Mouse (Mus musculus) cortical plate, adult 2 months (tissue): ENCODE results near the gene Fam129a. TPM values are rescaled to one million over a fixed set of nuclear protein-coding genes. Genes with fewer than 3 reads are reported as not detected.
A peak's percentile ranks its signal among the peaks of the same experiment; 100 is the strongest.
"Not testable (repeated sequence)": the region's sequence is repeated elsewhere in the genome, so short reads cannot be mapped to it uniquely, and the experiment has no call there.

ENCODE experiments used
- H3K27ac ChIP-seq: fragments of 200-500 bp; 2 replicates; pipeline ENCODE4 v1.5.1; 2012; ENCODE audit warnings: low read length, control low read depth, inconsistent platforms; ENCODE audit not compliant: insufficient read depth
- H3K4me1 ChIP-seq: fragments of 200-500 bp; 2 replicates; pipeline ENCODE4 v1.6.1; 2011; ENCODE audit warnings: low read length; ENCODE audit not compliant: control insufficient read depth, insufficient read depth
- H3K4me3 ChIP-seq: fragments of 200-500 bp; 2 replicates; pipeline ENCODE4 v1.5.1; 2011; ENCODE audit warnings: mild to moderate bottlenecking, low read length, control low read depth; ENCODE audit not compliant: insufficient read depth
- CTCF ChIP-seq: fragments of 200-500 bp; IDR thresholded peaks from 2 replicates; pipeline ENCODE4 v1.5.1; 2011; ENCODE audit warnings: mild to moderate bottlenecking, control low read depth, low read length; ENCODE audit not compliant: insufficient read depth; ENCODE audit errors: extremely low read depth
- POLR2A ChIP-seq: fragments of 200-500 bp; IDR thresholded peaks from 2 replicates; pipeline ENCODE4 v1.6.1; 2011; ENCODE audit warnings: mild to moderate bottlenecking, low read length, control low read depth; ENCODE audit not compliant: insufficient read depth; ENCODE audit errors: extremely low read depth
- polyA plus RNA-seq: library from polyadenylated mRNA; depleted of rRNA; stranded (reverse); fragments of >200 nt; gene quantifications from 2 replicates; pipeline ENCODE4 v1.2.3, GENCODE M21; 2012

Gene Fam129a
- polyA plus RNA-seq, 1 experiment, result 1.6 TPM

DNA sequence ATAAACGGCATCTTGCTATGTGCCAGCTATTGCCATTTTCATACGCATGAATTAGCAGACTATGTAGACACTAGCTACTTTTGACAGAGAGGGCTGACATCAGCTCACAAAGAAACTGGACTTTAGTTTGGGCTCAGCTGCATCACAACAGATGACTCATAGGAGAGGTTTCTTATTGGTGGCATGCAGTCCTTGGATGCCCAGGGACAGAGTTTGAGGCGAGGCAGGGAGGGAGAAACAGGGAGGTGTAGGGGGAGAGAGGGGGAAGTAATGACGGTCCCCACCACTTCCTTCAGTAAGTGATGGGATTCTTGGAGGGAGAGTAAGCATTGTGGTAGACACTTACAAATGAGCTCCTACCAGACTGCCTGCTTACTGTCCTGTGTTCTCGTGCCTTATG is 118.0 kb downstream of the Fam129a start:
- H3K4me1 ChIP-seq, result no peaks in the 10 kb centered on the region
- H3K27ac ChIP-seq, result no peak overlapping the region
- TF ChIP-seq CTCF, result no peak
- no peak for TF ChIP-seq POLR2A
- no peak overlapping the region for H3K4me3 ChIP-seq

DNA sequence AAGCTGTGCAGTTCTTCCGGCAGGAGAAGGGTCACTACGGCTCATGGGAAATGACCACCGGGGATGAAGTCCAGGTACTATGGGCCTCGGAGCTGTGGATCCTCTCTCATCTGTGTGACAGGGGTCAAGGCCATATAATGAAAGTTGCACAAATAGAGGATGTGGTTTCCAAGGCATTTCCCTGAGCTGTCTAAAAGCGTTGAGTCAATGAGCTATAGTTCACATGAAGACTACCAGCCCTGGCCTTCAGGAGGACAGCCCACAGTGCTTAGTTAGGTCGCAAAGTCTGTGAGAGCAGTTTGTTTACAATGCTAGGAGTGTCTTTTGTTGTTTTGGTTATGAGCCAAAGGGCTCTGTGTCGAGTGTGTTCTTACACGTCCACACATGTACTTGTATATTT is 118.6 kb downstream of the Fam129a start:
- no peak for TF ChIP-seq CTCF
- no peaks in the 10 kb centered on the region for H3K4me1 ChIP-seq
- no peak overlapping the region for H3K27ac ChIP-seq
- H3K4me3 ChIP-seq, result no peak overlapping the region

DNA sequence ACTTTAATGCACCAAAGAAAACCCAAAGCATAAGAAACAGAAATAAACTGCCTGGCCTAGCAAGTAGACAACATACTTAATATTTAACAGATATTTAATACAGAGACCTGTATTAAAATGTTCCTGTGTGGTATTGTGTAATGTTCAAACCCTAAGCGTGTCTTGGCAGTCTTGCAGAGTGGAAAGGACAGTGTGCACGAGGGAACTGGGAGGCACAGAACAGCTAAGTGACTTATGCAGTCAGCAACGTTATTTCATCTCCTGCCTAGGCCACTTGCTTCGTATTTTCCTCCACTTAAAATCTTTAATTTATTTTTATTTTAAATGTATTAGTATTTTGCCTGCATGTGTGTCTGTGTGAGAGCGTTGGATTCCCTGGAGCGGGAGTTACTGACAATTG is 119.1 kb downstream of the Fam129a start:
- no peak for TF ChIP-seq CTCF
- TF ChIP-seq POLR2A, result no peak
- no peaks in the 10 kb centered on the region for H3K4me1 ChIP-seq
- H3K4me3 ChIP-seq, result no peak overlapping the region
- H3K27ac ChIP-seq, result no peak overlapping the region

DNA sequence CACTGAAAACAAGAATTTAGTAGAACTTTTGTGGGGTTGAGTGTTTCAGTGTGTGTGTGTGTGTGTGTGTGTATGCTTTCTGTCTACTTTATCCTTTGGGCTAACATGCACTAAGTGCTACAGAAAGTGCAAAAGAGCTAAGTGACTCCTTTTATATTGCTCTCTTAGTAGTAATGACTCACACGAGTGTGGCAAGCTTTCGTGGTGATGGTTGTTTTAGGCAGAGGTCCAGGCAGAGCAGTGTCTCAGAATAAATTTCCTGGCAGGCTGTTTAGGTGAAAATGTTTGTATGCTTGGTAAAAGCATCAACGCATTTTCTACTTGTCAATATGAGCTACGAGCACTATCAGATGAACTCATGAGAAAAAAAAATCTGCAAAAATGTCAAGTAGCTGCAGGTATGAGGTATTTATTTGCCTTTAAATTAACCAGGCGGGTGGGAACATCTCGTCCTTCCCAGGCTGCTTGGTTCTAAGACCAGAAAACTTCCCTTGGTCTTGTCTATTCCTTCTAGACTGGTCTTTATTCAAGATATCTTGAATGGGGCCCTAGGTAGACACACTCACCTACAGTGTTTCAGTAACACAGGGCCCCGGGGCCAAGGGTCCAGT is 119.7 kb downstream of the Fam129a start:
- no peak for TF ChIP-seq CTCF
- no peak for TF ChIP-seq POLR2A
- Histone ChIP-seq H3K4me3 (no peak overlapping the region), H3K4me1 (no peaks in the 10 kb centered on the region), H3K27ac (no peak overlapping the region)

DNA sequence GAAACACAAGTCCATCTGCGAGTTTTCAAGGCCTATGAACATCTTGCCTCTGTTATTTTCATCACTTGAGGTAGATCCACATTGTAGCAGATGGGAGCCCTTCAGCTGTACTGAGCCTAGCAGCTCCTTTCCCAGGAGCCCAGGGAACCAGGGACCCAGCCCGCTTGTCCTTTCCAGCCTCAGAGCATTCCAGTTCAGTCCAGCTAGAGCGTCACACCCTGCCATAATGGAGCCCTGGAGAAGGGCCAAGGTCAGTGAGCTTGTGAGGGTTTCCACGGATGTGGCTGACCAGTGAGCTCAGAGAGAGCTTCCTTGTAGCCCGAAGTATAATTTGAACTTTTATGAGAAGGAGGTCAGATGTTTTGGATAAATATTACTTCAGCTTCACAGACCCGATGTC is 121.9 kb downstream of the Fam129a start:
- H3K4me3 ChIP-seq, H3K27ac ChIP-seq, H3K4me1 ChIP-seq: not testable (repeated sequence)

DNA sequence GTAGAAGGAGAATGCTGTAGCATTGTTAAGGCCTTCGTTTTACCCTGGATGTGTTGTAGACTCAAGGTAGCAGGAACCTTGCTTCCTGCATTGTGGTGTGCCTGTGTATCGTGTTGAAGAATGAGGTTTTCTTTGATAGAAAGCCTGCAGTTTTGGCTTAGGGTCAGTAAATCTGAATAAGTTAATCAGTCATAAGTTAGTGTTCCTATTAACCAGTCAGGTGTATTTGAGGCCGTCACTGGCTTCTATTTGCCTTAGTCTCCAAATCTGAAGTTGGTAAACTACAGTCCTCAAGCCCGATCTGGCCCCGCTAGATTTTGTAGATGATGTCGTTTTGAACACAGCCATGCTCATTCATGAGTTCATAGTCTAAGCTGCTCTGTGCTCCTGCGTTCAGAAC is 125.8 kb downstream of the Fam129a start:
- Histone ChIP-seq H3K4me1 (no peaks in the 10 kb centered on the region), H3K27ac (no peak overlapping the region), H3K4me3 (no peak overlapping the region)
- TF ChIP-seq POLR2A, result no peak
- no peak for TF ChIP-seq CTCF

DNA sequence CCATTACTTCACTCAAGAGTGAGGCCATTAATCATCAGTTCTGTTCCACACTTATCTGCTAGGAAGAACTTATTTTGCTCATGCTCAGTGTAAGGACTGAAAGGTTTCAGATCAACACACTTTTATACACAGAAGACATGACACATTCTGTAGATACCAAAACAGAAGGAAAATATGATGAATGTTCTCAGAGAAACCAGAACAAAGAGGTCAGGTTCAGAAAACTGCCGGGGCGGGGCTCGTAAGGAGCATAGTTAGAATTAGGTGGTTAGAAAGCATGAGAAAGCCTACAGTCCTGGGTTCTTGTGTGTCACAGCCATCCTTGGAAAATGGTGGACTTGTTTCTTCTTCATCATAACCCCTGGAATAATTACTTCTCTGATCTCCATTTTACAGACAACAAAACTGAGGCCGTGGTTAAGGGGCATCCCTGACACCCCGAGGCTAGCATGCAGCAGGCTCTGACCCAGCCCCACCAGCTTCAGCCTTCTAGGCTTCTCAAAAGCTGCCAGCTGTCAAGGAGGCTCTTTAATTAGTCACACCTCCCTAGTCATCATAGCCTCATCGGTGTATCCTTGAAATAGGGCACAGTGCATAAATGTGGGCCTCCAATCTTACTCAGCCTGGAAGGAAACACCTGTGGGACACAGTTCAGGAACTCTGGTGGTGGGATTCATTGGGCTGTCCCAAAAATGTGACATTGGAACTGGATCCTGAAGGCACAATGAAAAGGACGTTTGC is 127.1 kb downstream of the Fam129a start:
- no peak for TF ChIP-seq POLR2A
- TF ChIP-seq CTCF, result no peak

DNA sequence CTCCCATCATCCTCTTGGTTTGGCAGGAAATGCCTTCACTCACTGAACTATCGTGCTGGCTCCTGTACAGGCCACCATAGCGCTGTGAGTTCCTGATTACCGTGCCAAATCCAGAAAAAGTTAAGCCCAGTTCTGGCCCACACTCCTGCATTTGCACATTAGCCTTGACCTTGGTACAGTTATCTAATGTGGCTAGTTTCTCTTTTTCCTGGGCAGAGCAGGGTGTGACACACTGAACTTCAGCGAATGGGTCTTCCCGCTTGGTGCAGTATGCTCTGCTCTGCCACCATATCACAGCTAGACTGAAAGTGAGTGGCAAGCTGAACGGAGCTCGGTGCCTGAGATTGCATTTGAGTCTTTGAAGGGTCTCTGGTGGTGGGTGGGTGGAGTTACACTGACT is 128.4 kb downstream of the Fam129a start:
- H3K4me1 ChIP-seq, result no peaks in the 10 kb centered on the region
- H3K4me3 ChIP-seq, result no peak overlapping the region
- no peak for TF ChIP-seq POLR2A
- TF ChIP-seq CTCF, result no peak
- H3K27ac ChIP-seq, result no peak overlapping the region

More for the DNA sequence above, 127.1 kb downstream of the Fam129a start:
- H3K27ac ChIP-seq, result no peak overlapping the region
- H3K4me3 ChIP-seq, result no peak overlapping the region
- no peaks in the 10 kb centered on the region for H3K4me1 ChIP-seq

DNA sequence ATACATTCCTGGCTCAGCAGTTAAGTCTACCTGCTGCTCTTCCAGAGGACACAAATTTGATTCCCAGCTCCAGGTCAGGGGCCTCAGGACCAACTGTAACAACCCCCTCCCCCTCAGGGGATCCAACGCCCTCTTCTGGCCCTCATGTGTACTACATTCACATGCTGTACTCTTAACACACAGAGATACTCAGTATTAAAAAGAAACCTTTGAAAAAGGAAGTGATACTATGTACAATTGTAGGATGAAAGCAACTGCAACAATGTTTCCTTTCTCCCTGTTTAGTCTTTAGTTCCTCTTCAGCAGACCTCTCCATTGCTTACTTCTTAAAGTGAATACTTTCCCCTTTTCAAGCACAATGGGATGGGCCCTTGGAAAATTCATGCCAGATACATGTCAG is 131.8 kb downstream of the Fam129a start:
- Histone ChIP-seq H3K4me1 (no peaks in the 10 kb centered on the region), H3K4me3 (no peak overlapping the region), H3K27ac (no peak overlapping the region)
- TF ChIP-seq POLR2A (no peak), CTCF (no peak)

DNA sequence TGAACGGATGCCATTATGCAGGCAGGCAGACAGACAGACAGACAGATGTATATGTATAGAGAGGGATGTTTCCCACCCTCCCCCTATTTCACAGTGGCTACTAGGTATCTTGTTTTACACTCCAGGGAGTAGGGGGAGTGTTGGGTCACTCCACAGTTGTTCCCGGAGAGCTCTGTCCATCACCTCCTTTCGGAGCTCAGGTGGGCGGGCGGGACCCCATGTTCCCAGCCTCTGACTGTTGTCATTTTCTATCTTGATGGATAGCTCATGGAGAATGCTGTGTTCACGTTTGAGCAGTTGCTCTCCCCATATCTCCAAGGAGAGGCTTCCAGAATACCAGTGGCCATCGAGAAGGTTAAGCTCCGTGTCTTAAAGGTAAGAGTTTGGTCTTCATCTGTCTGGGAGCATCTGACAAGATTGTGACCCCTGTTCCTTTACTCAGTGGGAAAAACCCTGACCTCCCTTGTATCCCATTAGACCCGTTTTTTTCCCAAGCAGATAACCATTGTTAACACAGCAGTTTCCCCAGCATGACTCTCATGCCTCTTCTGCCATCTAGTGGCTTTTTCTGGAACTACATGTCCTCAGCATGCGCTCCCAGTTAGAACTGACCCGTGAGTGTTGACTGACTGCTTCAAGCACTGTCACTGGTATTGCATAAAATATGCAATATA is 134.9 kb downstream of the Fam129a start:
- Histone ChIP-seq H3K4me1 (0 out of 2 replicates have a peak, but pooled peaks cover 1% of the 10 kb centered on the region), H3K4me3 (no peak overlapping the region)
- TF ChIP-seq CTCF, result peak; percentile 99
- TF ChIP-seq POLR2A, result no peak

More for the DNA sequence above, 134.9 kb downstream of the Fam129a start:
- no peak overlapping the region for H3K27ac ChIP-seq
